Mouse (Mus musculus): Measurements from ENCODE around the gene Fam166b.

DNA sequence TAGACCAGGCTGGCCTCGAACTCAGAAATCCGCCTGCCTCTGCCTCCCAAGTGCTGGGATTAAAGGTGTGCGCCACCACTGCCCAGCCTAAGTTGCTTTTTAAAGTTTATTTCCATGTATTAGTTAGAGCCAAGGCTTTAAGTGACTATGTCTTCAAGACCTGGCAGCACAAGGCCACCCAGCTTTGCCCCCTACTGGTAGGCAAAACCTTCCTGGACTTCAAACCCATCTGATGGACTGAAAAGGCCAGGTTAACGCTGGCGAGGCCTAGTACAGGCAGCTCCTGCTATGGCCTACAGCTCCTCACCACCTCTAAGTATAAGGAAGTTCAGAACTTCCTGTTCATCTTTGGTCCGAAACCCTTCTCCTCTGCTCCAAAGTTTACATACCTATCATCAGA, 47.7 kb upstream of the Fam166b start:
- peak; percentile 40 to 67; a peak in 2 of 4 replicates for TF ChIP-seq CTCF (conservative IDR thresholded peaks at IDR 0.05 in 1 of 2, IDR thresholded peaks at IDR 0.05 in 1 of 2; ENCODE audit: low read depth in 2 of 2, low read length in 2 of 2)
- peak; percentile 37 for TF ChIP-seq RAD21 (IDR thresholded peaks at IDR 0.05; ENCODE audit: low read depth, low read length)
